Mouse (Mus musculus) hindbrain, embryonic 15.5 days (tissue): ENCODE data around the gene Ncapd3. TPM values are rescaled to one million over a fixed set of nuclear protein-coding genes. Genes with fewer than 3 reads are reported as not detected.

Experiments used
- ATAC-seq: fragments of 200-750 bp; cut with Nextera tagmentation; 2 replicates; pipeline ENCODE4 v1.8.0; 2017; ENCODE audit warnings: low read depth, moderate number of reproducible peaks, moderate TSS enrichment; ENCODE audit not compliant: low FRiP score
- H3K27ac ChIP-seq: fragments of 300-500 bp; sonication (generic); replicated peaks from 2 replicates; pipeline ENCODE4 v1.5.1; 2015; ENCODE audit warnings: mild to moderate bottlenecking, inconsistent platforms
- H3K27me3 ChIP-seq: fragments of 300-500 bp; sonication (generic); 2 replicates; pipeline ENCODE4 v1.6.1; 2015; ENCODE audit warnings: control low read depth, inconsistent platforms
- H3K36me3 ChIP-seq: fragments of 300-500 bp; sonication (generic); 2 replicates; pipeline ENCODE4 v1.6.1; 2015; ENCODE audit warnings: control low read depth, inconsistent platforms
- H3K4me1 ChIP-seq: fragments of 300-500 bp; sonication (generic); replicated peaks from 2 replicates; pipeline ENCODE4 v1.6.1; 2015; ENCODE audit warnings: control low read depth, inconsistent platforms
- H3K4me2 ChIP-seq: fragments of 300-500 bp; sonication (generic); 2 replicates; pipeline ENCODE4 v1.6.1; 2015; ENCODE audit warnings: moderate library complexity, mild to moderate bottlenecking, inconsistent platforms
- H3K4me3 ChIP-seq: fragments of 300-500 bp; sonication (generic); 2 replicates; pipeline ENCODE4 v1.5.1; 2015; ENCODE audit warnings: mild to moderate bottlenecking, inconsistent platforms
- H3K9ac ChIP-seq: fragments of 300-500 bp; sonication (generic); 2 replicates; pipeline ENCODE4 v1.6.1; 2015; ENCODE audit warnings: inconsistent platforms
- H3K9me3 ChIP-seq: fragments of 300-500 bp; sonication (generic); 2 replicates; pipeline ENCODE4 v1.6.1; 2016; ENCODE audit warnings: control low read depth, inconsistent platforms
- WGBS: fragments of 180-500 bp; shearing (Covaris S2); methylation state at CpG from one replicate; pipeline ENCODE4 v1.1.7; 2015; 5-methylcytosine and 5-hydroxymethylcytosine counted together
- polyA plus RNA-seq: library from polyadenylated mRNA; unstranded; fragments of >200 nt; fragmentation: Nextera tagmentation; extraction: Ambion mirVana; gene quantifications from 2 replicates; pipeline ENCODE4 v1.2.1, GENCODE M21; 2015

Gene Ncapd3
- polyA plus RNA-seq, 1 experiment from 2014 or later: 15.4 TPM

GRCm38 (mm10) chr9:27134410-27134809 lies 104.4 kb downstream of the Ncapd3 start:
- Histone ChIP-seq H3K4me2 (no peak overlapping the region), H3K27ac (no peak overlapping the region), H3K4me1 (no peaks in the 10 kb centered on the region), H3K36me3 (no peaks in the 10 kb centered on the region), H3K9me3 (no peaks in the 10 kb centered on the region), H3K4me3 (no peak overlapping the region), H3K27me3 (no peaks in the 10 kb centered on the region), H3K9ac (no peak overlapping the region)
- 86% methylated on average over 1 of the region's 1 CpGs for WGBS
- ATAC-seq: no peak

GRCm38 (mm10) chr9:27135372-27135771 lies 105.4 kb downstream of the Ncapd3 start:
- no peak overlapping the region for H3K9ac ChIP-seq
- no peak overlapping the region for H3K27ac ChIP-seq
- no peaks in the 10 kb centered on the region for H3K27me3 ChIP-seq
- whole genome bisulfite sequencing: 96% methylated on average over 7 of the region's 7 CpGs
- no peak overlapping the region for H3K4me2 ChIP-seq
- H3K4me3 ChIP-seq: no peak overlapping the region
- no peak for ATAC-seq
- no peaks in the 10 kb centered on the region for H3K36me3 ChIP-seq
- no peaks in the 10 kb centered on the region for H3K4me1 ChIP-seq
- H3K9me3 ChIP-seq: no peaks in the 10 kb centered on the region

GRCm38 (mm10) chr9:27136651-27137050 lies 106.7 kb downstream of the Ncapd3 start:
- no peaks in the 10 kb centered on the region for H3K4me1 ChIP-seq
- no peak overlapping the region for H3K4me2 ChIP-seq
- no peak overlapping the region for H3K27ac ChIP-seq
- no peak for ATAC-seq
- WGBS: 86% methylated on average over 8 of the region's 8 CpGs
- no peaks in the 10 kb centered on the region for H3K27me3 ChIP-seq
- no peaks in the 10 kb centered on the region for H3K36me3 ChIP-seq
- no peaks in the 10 kb centered on the region for H3K9me3 ChIP-seq
- no peak overlapping the region for H3K9ac ChIP-seq
- H3K4me3 ChIP-seq: no peak overlapping the region

GRCm38 (mm10) chr9:27140432-27141065 lies 110.6 kb downstream of the Ncapd3 start:
- WGBS: 88% methylated on average over 10 of the region's 10 CpGs
- no peak for ATAC-seq
- no peak overlapping the region for H3K9ac ChIP-seq
- no peak overlapping the region for H3K4me2 ChIP-seq
- no peaks in the 10 kb centered on the region for H3K9me3 ChIP-seq
- H3K4me1 ChIP-seq: no peaks in the 10 kb centered on the region
- H3K36me3 ChIP-seq: no peaks in the 10 kb centered on the region
- H3K27ac ChIP-seq: no peak overlapping the region
- no peaks in the 10 kb centered on the region for H3K27me3 ChIP-seq
- H3K4me3 ChIP-seq: no peak overlapping the region

- Histone ChIP-seq H3K4me2 (no peak overlapping the region), H3K9me3 (no peaks in the 10 kb centered on the region), H3K27me3 (no peaks in the 10 kb centered on the region), H3K4me1 (peaks cover 14% of the 10 kb centered on the region), H3K4me3 (no peak overlapping the region), H3K27ac (no peak overlapping the region), H3K36me3 (no peaks in the 10 kb centered on the region), H3K9ac (no peak overlapping the region)
- no peak for ATAC-seq
- 88% methylated on average over 4 of the region's 4 CpGs for WGBS
Observed at GRCm38 (mm10) chr9:27144271-27144840, 114.4 kb downstream of the Ncapd3 start.

Other genes starting within 250 kb of the Ncapd3 start
- gene Glb1l2, start 223.7 kb upstream of the Ncapd3 start, polyA plus RNA-seq: 2.0 and 2.5 TPM in 2 replicates
- gene Glb1l3, start 169.3 kb upstream of the Ncapd3 start, polyA plus RNA-seq: not detected in 2 replicates
- gene Gm1110, start 107.1 kb upstream of the Ncapd3 start, polyA plus RNA-seq: 0.16 and 0.47 TPM in 2 replicates
- 36.1 and 41.7 TPM in 2 replicates for gene Acad8, start 30.6 kb upstream of the Ncapd3 start, polyA plus RNA-seq
- gene Thyn1, start 30.5 kb upstream of the Ncapd3 start, polyA plus RNA-seq: 130 and 131 TPM in 2 replicates
- 84.8 and 90.7 TPM in 2 replicates for gene Vps26b, start 110 bp upstream of the Ncapd3 start, polyA plus RNA-seq
- 46.7 and 49.9 TPM in 2 replicates for gene Jam3, start 125.2 kb downstream of the Ncapd3 start, polyA plus RNA-seq